Mouse (Mus musculus) kidney, adult 2 months (tissue): Measurements from ENCODE around the gene Slc44a4.

Experiments
- CTCF ChIP-seq: fragments of 200-500 bp; conservative IDR thresholded peaks from 2 replicates; pipeline ENCODE4 v1.5.1; 2011; ENCODE audit warnings: low read depth, mild to moderate bottlenecking, control low read depth, low read length, moderate library complexity, mixed read lengths; ENCODE audit not compliant: insufficient read depth, insufficient read length
- POLR2A ChIP-seq: fragments of 200-500 bp; IDR thresholded peaks from one replicate; pipeline ENCODE4 v1.6.1; 2011; ENCODE audit warnings: low read depth, low read length, control low read depth

GRCm38 (mm10) chr17:34947606-34948005, 33.3 kb downstream of the Slc44a4 start:
- peak; percentile 66 for TF ChIP-seq CTCF
- TF ChIP-seq POLR2A = no peak
